Mouse (Mus musculus) spleen, adult 12 weeks (tissue): Measurements from ENCODE around the gene Plekhj1.

Source experiments
- DNase-seq: peaks from one replicate; pipeline ENCODE4 v3.0.0; 2022; ENCODE audit warnings: low spot score

Plekhj1 gene

GRCm38 (mm10) chr10:80777123-80777522 lies 21.3 kb downstream of the Plekhj1 start:
- no peak for DNase-seq

- no peak for DNase-seq
Observed at GRCm38 (mm10) chr10:80776358-80776869, 22.0 kb downstream of the Plekhj1 start.

DNA sequence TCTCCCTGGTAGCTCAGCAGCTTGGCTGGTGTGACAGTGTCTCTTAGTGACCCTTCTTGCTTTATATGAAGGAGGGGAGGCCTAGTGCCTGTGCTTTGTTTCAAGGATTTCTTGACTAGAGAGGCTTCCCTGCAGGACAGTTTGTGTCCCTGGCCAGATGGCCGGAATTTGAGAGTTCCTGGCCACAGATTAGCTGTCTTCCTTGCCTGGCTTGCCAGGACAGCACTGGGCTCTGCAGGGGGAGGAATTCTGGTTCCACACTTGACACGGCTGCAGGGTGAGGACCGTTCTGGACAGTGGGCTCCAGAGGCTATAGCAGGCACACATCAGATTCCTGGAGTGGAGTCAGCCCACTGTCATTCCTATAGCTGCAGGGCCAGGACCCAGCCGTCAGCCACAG lies 22.7 kb downstream of the Plekhj1 start:
- no peak for DNase-seq

DNA sequence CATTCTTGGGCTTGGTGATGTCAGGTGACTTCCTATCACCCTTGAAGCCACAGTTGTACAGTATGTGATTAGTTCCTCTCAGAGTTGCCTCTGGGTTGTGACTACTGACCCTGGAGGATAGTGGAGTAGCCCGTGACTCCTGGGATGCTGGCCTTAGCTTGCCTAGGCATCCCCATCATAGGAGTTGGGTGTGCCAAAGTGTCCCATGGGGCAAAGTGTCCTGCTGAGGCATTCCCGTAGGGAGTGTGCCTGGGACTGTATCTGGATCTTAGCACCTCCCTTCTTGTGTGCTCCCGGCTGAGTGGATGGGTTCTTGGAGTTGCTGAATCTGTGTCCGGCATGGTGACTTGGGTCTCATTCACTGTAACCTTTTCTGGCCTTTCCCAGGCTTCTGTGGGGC lies 23.4 kb downstream of the Plekhj1 start:
- no peak for DNase-seq

GRCm38 (mm10) chr10:80774549-80774948 lies 23.9 kb downstream of the Plekhj1 start:
- peak; percentile 54 for DNase-seq

- DNase-seq = no peak
Observed at GRCm38 (mm10) chr10:80773816-80774215, 24.6 kb downstream of the Plekhj1 start.

- no peak for DNase-seq
Observed at GRCm38 (mm10) chr10:80768365-80768764, 30.1 kb downstream of the Plekhj1 start.

DNA sequence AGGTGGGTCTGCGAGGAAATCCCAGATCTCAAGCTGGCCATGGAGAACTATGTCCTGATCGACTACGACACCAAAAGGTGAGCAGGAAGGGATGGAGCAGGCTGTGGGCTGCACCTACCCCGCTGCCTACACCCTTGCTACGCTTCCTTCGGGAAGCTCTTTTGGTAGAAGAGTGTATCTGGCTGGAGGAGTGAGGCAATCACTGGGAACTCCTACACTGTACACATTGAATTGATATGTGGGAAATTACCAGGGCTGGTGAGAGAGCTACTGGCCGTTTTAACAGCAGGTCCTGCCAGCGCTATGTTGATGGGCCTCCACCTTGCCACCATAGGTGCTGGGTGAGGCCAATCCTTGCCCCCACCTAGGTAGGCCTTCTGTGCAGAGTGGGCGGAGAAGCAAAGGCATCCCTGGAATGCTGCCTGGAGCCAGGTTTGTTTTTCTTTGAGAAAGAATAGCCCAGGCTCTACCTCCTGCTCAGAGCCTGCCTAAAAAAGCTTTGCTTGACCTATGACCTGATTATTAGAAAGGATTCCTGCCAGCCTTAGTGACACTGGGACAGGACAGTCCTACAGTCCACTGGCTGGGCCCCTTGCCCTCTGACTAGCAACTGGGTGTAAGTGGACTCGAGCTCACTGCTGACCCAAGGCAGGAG lies 32.1 kb downstream of the Plekhj1 start:
- no peak for DNase-seq

DNA sequence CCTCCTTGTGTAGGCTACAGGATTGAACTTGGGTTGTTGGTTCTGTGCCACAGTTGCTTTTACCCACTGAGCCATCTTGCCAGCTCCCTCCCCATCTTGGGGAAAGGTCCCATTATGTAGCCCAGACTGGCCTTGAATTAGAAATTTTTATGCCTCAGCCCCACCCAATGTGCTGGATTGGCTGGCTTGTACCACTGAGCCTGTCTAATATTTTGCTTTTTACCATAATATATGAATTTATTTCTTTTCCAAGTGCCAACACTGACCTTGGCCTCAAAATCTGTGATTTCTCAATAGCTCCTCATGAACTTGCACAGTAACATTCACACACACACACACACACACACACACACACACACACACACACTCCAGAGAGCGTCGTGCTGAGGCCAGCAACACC lies 32.7 kb downstream of the Plekhj1 start:
- no peak for DNase-seq

GRCm38 (mm10) chr10:80763502-80763901 lies 34.9 kb downstream of the Plekhj1 start:
- DNase-seq = no peak

DNA sequence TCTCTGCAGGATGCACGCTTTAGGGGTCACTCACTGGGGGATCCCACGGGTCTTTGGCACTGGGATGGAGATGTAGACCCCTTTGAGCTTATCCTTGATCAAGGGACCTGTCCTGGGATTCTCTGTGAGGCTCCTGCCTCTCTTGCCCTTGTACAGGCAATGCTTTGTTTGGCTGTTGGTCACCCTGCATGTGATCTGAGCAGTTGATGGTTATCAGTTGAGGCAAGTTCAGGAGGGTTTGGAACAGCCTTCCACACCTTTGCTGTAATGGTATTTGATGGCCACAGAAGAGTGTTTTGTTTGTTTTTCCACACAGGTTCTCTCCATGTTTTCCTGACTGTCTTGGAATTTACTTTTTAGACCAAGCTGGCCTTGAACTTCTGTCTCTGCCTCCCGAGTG lies 36.6 kb downstream of the Plekhj1 start:
- no peak for DNase-seq

DNA sequence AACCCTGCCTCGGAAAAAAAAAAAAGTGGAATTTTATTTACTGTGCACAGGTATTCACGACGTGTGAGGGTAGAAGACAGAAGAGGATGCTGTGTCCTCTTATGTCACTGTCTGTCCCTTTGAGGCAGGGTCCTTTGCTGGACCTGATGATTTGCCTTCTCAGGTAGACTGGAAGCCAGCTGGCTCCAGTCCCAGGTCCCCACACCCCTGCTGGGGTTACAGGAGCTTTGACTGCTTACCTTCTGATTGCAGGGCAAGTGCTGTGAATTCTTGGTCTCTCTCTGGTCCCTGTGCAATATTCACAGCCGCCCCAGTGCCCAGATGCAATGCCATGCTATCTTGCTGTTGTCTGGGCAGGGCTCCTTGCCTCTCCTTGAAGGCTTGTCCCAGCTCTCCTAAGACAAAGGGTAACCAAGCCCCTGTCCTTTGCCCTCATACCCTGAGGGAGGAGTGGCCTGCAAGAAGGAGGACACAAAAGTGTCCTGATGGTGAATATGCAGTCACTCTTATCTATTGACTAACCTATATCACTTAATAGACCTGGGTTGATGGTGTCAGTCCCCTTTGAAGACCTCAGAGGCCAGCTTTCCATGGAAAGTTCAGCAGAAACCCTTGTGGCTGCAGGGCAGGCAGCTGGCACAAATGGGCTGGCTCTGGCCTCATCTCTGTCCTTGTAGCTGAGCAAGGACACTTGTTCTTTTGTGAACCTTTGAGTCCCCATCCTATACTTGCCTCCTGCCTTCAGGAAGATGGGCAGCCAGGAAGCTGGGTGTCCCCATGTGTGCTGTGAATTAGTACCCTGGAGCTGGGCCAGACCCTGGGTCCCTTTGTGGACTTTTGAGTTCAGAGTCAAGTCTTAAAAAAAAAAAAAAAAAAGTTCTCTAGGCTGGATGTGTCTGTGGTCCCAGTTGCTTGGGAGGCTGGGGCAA lies 37.6 kb downstream of the Plekhj1 start:
- no peak for DNase-seq

DNA sequence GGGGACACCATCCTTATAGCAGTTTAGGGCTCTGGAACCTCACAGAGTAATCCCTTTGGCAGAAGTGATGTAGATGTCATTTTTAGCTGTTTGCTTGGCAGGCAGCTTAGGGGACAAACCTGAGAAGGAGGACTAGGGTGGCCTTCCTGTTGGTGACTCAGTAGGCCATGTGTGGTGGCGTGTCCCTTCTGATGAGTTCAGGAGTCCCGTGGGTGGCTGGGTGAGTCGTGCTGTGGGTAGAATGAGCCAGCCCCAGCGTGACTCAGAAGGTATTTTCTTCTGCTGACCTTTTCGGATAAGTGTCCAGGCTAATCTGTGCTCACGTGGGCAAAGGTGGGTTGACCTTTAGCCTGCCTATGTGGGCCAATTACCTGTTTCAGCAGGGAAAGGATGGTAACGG lies 39.8 kb downstream of the Plekhj1 start:
- DNase-seq = no peak

DNA sequence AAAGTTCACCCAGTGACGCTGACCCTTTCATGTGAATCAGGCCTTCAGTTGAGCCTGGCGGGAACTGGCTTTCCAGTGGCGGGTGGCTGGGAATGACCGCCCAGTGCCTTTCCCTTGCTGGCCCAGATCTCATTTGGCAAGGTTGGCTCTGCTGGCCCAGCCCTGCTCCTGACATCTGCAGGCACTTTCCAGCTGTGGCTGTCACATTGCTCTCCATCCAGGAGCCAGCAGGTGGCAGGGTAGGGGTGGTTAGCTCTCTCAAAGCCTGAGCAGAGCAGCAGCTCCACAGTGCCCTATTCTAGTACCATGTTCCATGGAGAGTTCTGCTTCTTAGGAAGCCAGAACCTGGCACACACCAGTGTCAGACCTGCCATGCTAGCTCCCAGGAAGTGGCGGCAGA lies 40.7 kb downstream of the Plekhj1 start:
- peak; percentile 57 for DNase-seq

- DNase-seq = no peak
Observed at GRCm38 (mm10) chr10:80756967-80757366, 41.5 kb downstream of the Plekhj1 start.

- DNase-seq = no peak
Observed at GRCm38 (mm10) chr10:80756509-80756908, 41.9 kb downstream of the Plekhj1 start.

- no peak for DNase-seq
Observed at GRCm38 (mm10) chr10:80756099-80756498, 42.3 kb downstream of the Plekhj1 start.

- no peak for DNase-seq
Observed at GRCm38 (mm10) chr10:80755291-80756015, 43.0 kb downstream of the Plekhj1 start.

DNA sequence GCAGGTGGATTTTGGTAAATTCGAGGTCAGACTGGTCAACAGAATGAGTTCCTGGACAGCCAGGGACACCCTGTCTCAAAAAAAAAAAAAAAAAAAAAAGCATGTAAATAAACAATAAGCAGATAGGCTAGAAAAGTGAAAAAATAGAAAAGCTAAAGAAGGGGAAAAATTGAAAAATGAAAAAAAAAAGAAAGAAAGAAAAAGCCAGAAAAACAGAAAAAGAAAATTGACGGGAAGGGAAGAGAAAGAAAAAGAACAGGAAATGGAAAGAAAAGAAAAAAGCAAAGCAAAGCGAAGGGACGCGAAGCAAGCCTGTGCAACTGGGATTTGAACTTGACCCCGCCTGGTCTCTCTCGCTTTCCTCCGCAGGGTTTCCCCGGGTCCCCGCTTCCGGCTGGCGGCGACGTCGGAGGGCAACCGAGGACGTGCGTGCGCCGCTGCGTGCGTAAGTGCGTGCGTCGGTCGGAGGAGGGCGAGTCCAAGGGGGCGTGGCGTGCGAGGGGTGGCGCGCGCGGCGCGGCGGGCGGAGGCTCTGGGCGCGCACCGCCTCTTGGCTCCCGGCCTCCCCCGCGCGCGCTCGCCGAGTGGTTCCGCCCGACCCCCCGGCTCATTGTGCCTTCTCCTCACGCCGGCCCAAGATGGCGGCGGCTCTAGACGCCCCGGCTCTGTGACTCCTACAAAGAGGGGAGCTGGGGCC lies 43.7 kb downstream of the Plekhj1 start, which contains the start of gene Dot1l:
Gene Dot1l (plus strand): TSS at position 613 of the 697 bp plus-strand sequence.
- DNase-seq = peak; percentile 99

- DNase-seq = no peak
Observed at GRCm38 (mm10) chr10:80752079-80752625, 46.3 kb downstream of the Plekhj1 start.

- no peak for DNase-seq
Observed at GRCm38 (mm10) chr10:80751188-80751832, 47.1 kb downstream of the Plekhj1 start.
